Mouse (Mus musculus): ENCODE measurements at regions not wholly inside any gene's neighbourhood (a gene's known extent, or its start where the extent isn't known, plus 50 kb on each side); places are given as distances from the start of the nearest gene placed in this dataset.

DNA sequence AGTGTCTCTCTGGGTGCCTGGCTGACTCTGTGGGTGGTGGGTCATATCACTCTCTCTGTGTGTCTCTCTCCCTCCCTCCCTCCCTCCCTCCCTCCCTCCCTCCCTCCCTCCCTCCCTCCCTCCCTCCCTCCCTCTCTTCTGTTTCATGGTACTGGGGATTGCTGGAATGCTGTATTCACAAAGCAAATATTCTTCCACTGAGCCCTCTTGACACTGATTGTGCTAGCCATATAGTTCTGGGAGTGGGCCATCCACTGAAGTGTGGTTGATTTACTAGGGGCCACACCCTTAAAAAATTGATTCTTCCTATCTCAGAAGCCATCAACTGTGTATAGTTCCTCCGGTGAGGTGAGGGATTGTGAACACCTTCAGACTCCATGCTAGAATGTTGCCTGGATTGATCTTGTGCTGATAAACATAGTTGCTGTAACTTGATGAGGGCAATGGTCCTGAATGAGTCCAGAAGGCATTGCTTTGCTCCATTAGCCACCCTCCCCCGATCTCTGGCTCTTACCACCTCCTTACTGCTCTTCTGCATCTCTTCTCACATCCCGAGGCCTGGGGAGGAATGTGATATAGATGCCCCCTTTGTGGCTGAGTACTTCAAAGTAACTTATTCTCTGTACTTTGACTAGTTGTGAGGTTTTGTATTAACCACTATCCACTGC lies 268.8 kb upstream of the Id2 start:
- Histone ChIP-seq H3K27ac (ENCODE audit: low read depth, low read length) (no peak overlapping the region), H3K4me1 (ENCODE audit: control insufficient read depth, insufficient read depth, low read length) (no peaks in the 10 kb centered on the region), H3K4me2 (ENCODE audit: low read depth, low read length) (no peak overlapping the region), H3K36me3 (ENCODE audit: control insufficient read depth, insufficient read depth, low read length) (no peaks in the 10 kb centered on the region), H3K27me3 (ENCODE audit: control insufficient read depth, insufficient read depth, low read length) (no peaks in the 10 kb centered on the region), H3K4me3 (ENCODE audit: low read depth, low read length) (no peak overlapping the region), H3K9me3 (ENCODE audit: control insufficient read depth, low read length) (no peaks in the 10 kb centered on the region), H3K9ac (replicated peaks; ENCODE audit: low read depth, low read length) (no peak overlapping the region)
- WGBS: 66% methylated on average over 3 of the region's 3 CpGs
- ATAC-seq (ENCODE audit: low read depth): no peak

DNA sequence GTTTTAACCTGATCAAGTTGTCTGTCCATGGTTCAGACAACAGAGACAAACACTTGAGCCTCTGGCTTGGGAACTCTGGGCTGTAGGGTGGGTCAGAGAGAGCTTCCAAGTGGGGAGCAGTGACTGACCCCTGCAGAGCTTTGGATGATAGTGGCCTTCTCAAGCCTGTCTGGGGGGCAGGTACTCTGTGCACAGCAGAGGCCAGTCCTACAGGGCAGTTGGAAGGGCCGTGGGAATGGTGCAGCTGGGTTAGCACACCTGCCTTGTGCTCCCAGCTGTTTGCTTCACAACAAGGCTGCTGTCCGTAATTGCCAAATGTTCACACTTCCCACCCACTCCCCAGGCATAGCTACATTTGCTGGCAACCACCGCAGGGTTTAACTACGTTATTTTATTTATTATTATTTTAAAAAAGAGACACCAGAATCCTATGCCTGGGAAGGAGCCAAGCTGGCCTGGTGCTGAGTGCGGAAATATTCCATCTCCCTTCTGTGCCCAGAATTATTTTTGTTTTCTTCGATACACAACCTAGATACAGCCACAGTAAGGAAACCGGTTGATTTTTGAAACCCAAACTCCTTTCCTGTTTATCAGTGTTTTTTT lies 268.1 kb upstream of the Id2 start:
- 72% methylated on average over 7 of the region's 7 CpGs for WGBS
- no peak overlapping the region for H3K4me2 ChIP-seq (ENCODE audit: low read depth, low read length)

DNA sequence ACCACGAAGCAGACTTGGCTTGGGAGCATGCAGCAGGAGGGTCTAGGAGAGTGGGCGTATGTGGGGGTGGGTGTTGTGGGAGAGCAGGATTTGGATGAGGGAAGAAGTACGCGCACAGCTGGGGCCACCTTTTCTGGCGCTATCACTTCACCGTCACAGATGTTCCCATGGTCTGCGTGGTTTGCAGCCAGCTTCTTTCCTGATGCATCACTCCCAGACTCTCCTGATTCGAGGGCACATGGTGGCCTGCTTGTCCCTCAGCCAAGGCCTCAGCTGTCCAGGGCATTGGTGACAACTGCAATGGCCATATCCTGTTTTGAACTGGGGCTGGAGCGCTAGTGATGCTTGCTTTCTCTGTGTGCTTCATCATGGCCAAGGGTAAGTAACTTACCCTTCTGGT lies 266.9 kb upstream of the Id2 start:
- Histone ChIP-seq H3K4me1 (ENCODE audit: control insufficient read depth, insufficient read depth, low read length) (no peaks in the 10 kb centered on the region), H3K27me3 (ENCODE audit: control insufficient read depth, insufficient read depth, low read length) (no peaks in the 10 kb centered on the region), H3K9me3 (ENCODE audit: control insufficient read depth, low read length) (no peaks in the 10 kb centered on the region), H3K9ac (replicated peaks; ENCODE audit: low read depth, low read length) (no peak overlapping the region), H3K4me3 (ENCODE audit: low read depth, low read length) (no peak overlapping the region), H3K36me3 (ENCODE audit: control insufficient read depth, insufficient read depth, low read length) (no peaks in the 10 kb centered on the region), H3K27ac (ENCODE audit: low read depth, low read length) (no peak overlapping the region), H3K4me2 (ENCODE audit: low read depth, low read length) (no peak overlapping the region)
- ATAC-seq (ENCODE audit: low read depth): no peak
- WGBS: 90% methylated on average over 9 of the region's 9 CpGs

More for the DNA sequence above, 268.1 kb upstream of the Id2 start:
- Histone ChIP-seq H3K9me3 (ENCODE audit: control insufficient read depth, low read length) (no peaks in the 10 kb centered on the region), H3K4me1 (ENCODE audit: control insufficient read depth, insufficient read depth, low read length) (no peaks in the 10 kb centered on the region), H3K36me3 (ENCODE audit: control insufficient read depth, insufficient read depth, low read length) (no peaks in the 10 kb centered on the region), H3K4me3 (ENCODE audit: low read depth, low read length) (no peak overlapping the region), H3K9ac (replicated peaks; ENCODE audit: low read depth, low read length) (no peak overlapping the region), H3K27ac (ENCODE audit: low read depth, low read length) (no peak overlapping the region), H3K27me3 (ENCODE audit: control insufficient read depth, insufficient read depth, low read length) (no peaks in the 10 kb centered on the region)
- ATAC-seq (ENCODE audit: low read depth): no peak

DNA sequence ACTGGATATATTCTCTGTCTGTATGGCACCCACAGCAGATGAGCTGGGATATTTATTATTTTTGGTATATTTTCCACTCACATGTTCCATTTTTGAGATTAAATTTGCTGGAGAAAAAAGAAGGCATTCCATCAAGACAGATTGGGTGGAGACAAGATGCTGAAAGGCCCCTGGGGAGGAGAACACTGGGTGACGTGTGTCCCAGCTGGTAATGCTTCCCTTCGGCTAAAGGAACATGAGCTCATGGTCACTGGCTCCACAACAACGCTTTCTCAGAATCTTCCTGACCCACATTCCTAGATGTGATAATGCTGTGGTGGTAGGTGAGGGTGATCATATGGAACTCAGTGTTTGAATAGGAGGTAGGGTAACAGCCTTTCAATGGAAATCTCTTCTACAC lies 266.4 kb upstream of the Id2 start:
- Histone ChIP-seq H3K9me3 (ENCODE audit: control insufficient read depth, low read length) (no peaks in the 10 kb centered on the region), H3K4me1 (ENCODE audit: control insufficient read depth, insufficient read depth, low read length) (no peaks in the 10 kb centered on the region), H3K9ac (replicated peaks; ENCODE audit: low read depth, low read length) (no peak overlapping the region), H3K27me3 (ENCODE audit: control insufficient read depth, insufficient read depth, low read length) (no peaks in the 10 kb centered on the region), H3K36me3 (ENCODE audit: control insufficient read depth, insufficient read depth, low read length) (no peaks in the 10 kb centered on the region), H3K27ac (ENCODE audit: low read depth, low read length) (no peak overlapping the region), H3K4me2 (ENCODE audit: low read depth, low read length) (no peak overlapping the region), H3K4me3 (ENCODE audit: low read depth, low read length) (no peak overlapping the region)
- WGBS: 88% methylated on average over 3 of the region's 3 CpGs
- no peak for ATAC-seq (ENCODE audit: low read depth)

DNA sequence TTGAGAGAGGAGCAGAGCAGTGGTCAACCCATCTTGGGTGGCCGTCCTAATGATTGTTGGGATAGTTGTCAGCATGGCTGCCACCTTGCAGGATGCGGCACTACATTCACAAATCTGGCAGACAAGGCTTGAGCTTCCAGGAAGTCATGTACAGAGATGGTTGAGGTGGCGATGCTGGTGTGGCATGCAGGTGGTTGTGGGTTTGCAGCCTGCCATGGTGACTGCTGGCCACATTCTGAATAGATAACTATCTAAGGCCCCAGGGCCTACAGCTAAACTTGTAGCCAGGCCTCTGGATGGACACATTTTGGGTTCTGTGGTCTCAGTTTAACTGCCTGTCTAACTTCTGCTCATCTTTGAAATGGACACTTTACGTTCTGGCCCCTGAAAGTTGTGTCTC lies 265.8 kb upstream of the Id2 start:
- Histone ChIP-seq H3K4me3 (ENCODE audit: low read depth, low read length) (no peak overlapping the region), H3K27me3 (ENCODE audit: control insufficient read depth, insufficient read depth, low read length) (no peaks in the 10 kb centered on the region), H3K4me1 (ENCODE audit: control insufficient read depth, insufficient read depth, low read length) (no peaks in the 10 kb centered on the region), H3K36me3 (ENCODE audit: control insufficient read depth, insufficient read depth, low read length) (no peaks in the 10 kb centered on the region), H3K9ac (replicated peaks; ENCODE audit: low read depth, low read length) (no peak overlapping the region), H3K9me3 (ENCODE audit: control insufficient read depth, low read length) (no peaks in the 10 kb centered on the region), H3K27ac (ENCODE audit: low read depth, low read length) (no peak overlapping the region), H3K4me2 (ENCODE audit: low read depth, low read length) (no peak overlapping the region)
- ATAC-seq (ENCODE audit: low read depth): no peak
- WGBS: 94% methylated on average over 4 of the region's 4 CpGs

DNA sequence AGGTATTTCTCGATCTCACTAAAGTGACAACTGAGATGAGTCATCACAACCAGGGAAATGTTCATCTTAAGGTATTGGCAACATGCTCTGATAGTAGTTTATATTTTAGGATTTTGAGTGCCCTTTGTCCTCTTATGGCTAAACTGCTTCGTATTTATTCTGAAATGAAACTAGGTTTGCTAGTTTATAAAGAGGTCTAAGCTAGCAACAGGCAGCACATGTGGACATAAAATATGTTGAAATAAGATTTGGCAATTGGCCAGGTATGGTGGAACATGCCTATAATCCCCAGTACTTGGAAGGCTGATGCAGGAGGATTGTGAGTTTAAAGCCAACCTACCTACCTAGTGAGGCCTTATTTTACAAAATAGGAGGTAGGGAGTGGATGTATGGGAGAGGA lies 263.8 kb upstream of the Id2 start:
- Histone ChIP-seq H3K27ac (ENCODE audit: low read depth, low read length) (no peak overlapping the region), H3K4me1 (ENCODE audit: control insufficient read depth, insufficient read depth, low read length) (no peaks in the 10 kb centered on the region), H3K27me3 (ENCODE audit: control insufficient read depth, insufficient read depth, low read length) (no peaks in the 10 kb centered on the region), H3K9me3 (ENCODE audit: control insufficient read depth, low read length) (no peaks in the 10 kb centered on the region), H3K4me3 (ENCODE audit: low read depth, low read length) (no peak overlapping the region), H3K4me2 (ENCODE audit: low read depth, low read length) (no peak overlapping the region), H3K36me3 (ENCODE audit: control insufficient read depth, insufficient read depth, low read length) (no peaks in the 10 kb centered on the region), H3K9ac (replicated peaks; ENCODE audit: low read depth, low read length) (no peak overlapping the region)
- 95% methylated on average over 2 of the region's 2 CpGs for WGBS
- ATAC-seq (ENCODE audit: low read depth): no peak

DNA sequence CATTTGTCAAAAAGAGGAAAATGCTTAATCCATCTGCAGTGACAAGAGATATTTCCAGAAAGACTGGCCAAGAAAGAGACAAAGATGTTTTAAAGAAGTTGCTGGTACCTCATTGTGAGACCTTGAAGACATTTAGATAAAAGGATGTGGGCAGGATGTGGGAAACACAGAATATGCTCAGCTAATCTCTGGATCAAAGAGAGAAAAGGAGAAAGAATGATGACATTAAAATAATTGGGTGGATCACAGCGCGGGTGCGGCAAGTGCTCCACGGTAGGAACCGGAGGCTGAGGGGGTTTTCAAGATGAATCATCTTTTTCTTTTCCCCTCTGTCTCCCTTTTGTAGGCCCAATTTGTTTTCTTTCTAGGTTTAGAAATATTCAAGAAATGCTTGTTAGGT lies 263.0 kb upstream of the Id2 start:
- Histone ChIP-seq H3K4me2 (ENCODE audit: low read depth, low read length) (no peak overlapping the region), H3K27ac (ENCODE audit: low read depth, low read length) (no peak overlapping the region), H3K9ac (replicated peaks; ENCODE audit: low read depth, low read length) (no peak overlapping the region), H3K4me3 (ENCODE audit: low read depth, low read length) (no peak overlapping the region), H3K36me3 (ENCODE audit: control insufficient read depth, insufficient read depth, low read length) (no peaks in the 10 kb centered on the region), H3K4me1 (ENCODE audit: control insufficient read depth, insufficient read depth, low read length) (no peaks in the 10 kb centered on the region), H3K27me3 (ENCODE audit: control insufficient read depth, insufficient read depth, low read length) (no peaks in the 10 kb centered on the region), H3K9me3 (ENCODE audit: control insufficient read depth, low read length) (no peaks in the 10 kb centered on the region)
- ATAC-seq (ENCODE audit: low read depth): no peak
- WGBS: 97% methylated on average over 5 of the region's 5 CpGs

DNA sequence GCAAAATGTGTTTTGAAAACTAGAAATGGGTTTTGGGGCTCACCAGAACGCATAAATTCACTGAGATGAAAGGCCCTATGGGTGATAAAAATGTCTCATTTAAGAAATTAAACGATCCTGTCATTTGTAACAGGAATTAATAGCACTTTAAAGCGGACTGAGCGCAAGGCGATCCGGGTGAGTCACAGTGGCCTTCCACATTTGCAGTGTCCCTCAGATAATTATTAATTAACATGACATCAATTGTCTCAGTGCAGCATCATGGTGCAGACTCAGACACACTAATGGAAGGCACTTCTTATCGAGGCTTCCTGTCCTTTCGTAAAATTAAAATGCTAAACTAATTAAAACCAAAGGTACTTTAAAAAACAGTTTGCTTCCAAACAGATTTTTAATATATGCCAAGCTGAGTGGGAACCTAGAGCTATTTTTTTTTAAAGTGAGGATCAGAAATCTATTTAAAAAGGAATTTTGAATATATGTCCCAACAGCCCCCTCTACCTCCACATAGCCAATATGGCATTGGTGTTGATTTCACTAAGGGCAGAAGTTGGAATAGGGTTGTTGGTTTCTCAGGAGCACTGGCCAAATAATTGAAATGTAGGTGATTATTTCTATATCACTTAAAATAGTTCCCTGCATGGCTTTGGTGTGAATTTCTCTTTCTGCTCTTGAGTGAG lies 262.0 kb upstream of the Id2 start:
- no peaks in the 10 kb centered on the region for H3K4me1 ChIP-seq (ENCODE audit: control insufficient read depth, insufficient read depth, low read length)
- no peaks in the 10 kb centered on the region for H3K9me3 ChIP-seq (ENCODE audit: control insufficient read depth, low read length)
- H3K27me3 ChIP-seq (ENCODE audit: control insufficient read depth, insufficient read depth, low read length): no peaks in the 10 kb centered on the region
- no peak for ATAC-seq (ENCODE audit: low read depth)
- H3K4me3 ChIP-seq (ENCODE audit: low read depth, low read length): no peak overlapping the region
- WGBS: 60% methylated on average over 8 of the region's 8 CpGs
- H3K36me3 ChIP-seq (ENCODE audit: control insufficient read depth, insufficient read depth, low read length): no peaks in the 10 kb centered on the region
- no peak overlapping the region for H3K27ac ChIP-seq (ENCODE audit: low read depth, low read length)
- no peak overlapping the region for H3K9ac ChIP-seq (replicated peaks; ENCODE audit: low read depth, low read length)
- no peak overlapping the region for H3K4me2 ChIP-seq (ENCODE audit: low read depth, low read length)

DNA sequence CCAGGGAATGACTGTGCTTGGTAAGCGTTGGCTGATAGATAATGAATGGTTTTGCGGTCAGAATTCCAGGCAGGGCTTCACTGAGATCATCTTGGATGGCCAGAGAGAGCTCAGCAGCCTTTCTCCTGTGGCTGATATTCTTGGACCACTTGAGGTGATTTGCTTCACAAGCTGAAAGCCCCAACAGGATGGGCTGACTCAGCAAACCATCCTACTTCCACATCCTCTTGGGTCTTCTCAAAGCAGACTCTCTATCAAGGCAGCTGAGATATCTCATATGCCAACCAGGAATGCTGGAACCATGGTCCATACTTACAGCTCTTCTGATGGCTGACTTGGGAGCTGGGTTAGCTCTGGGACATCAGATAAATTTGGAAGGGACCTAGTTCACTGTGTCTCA lies 259.8 kb upstream of the Id2 start:
- no peaks in the 10 kb centered on the region for H3K27me3 ChIP-seq (ENCODE audit: control insufficient read depth, insufficient read depth, low read length)
- no peak overlapping the region for H3K27ac ChIP-seq (ENCODE audit: low read depth, low read length)
- H3K36me3 ChIP-seq (ENCODE audit: control insufficient read depth, insufficient read depth, low read length): no peaks in the 10 kb centered on the region
- no peak overlapping the region for H3K9ac ChIP-seq (replicated peaks; ENCODE audit: low read depth, low read length)
- 80% methylated on average over 2 of the region's 2 CpGs for WGBS
- no peak for ATAC-seq (ENCODE audit: low read depth)
- H3K4me3 ChIP-seq (ENCODE audit: low read depth, low read length): no peak overlapping the region
- H3K9me3 ChIP-seq (ENCODE audit: control insufficient read depth, low read length): no peaks in the 10 kb centered on the region
- no peaks in the 10 kb centered on the region for H3K4me1 ChIP-seq (ENCODE audit: control insufficient read depth, insufficient read depth, low read length)
- H3K4me2 ChIP-seq (ENCODE audit: low read depth, low read length): no peak overlapping the region
